Mouse (Mus musculus) midbrain, postnatal 0 days (tissue): ENCODE results near the gene Tex14. TPM values are rescaled to one million over a fixed set of nuclear protein-coding genes. Genes with fewer than 3 reads are reported as not detected.
"Not testable (repeated sequence)": the region's sequence is repeated elsewhere in the genome, so short reads cannot be mapped to it uniquely, and the experiment has no call there.

Experiments used
- ATAC-seq: fragments of 200-750 bp; cut with Nextera tagmentation; 2 replicates; pipeline ENCODE4 v1.8.0; 2017; ENCODE audit warnings: moderate number of reproducible peaks, mild to moderate bottlenecking, moderate TSS enrichment, moderate library complexity; ENCODE audit not compliant: low FRiP score
- DNase-seq: peaks from one replicate; pipeline ENCODE4 v3.0.0-alpha.2; 2015; ENCODE audit warnings: low spot score
- H3K27ac ChIP-seq: fragments of 300-500 bp; sonication (generic); 2 replicates; pipeline ENCODE4 v1.5.1; 2014; ENCODE audit warnings: low read depth, mild to moderate bottlenecking, low read length, mixed read lengths
- H3K27me3 ChIP-seq: fragments of 300-500 bp; sonication (generic); 2 replicates; pipeline ENCODE4 v1.6.1; 2014; ENCODE audit warnings: low read length, control low read depth, mixed read lengths; ENCODE audit not compliant: insufficient read depth
- H3K36me3 ChIP-seq: fragments of 300-500 bp; sonication (generic); 2 replicates; pipeline ENCODE4 v1.6.1; 2014; ENCODE audit warnings: low read length, control low read depth, mixed read lengths; ENCODE audit not compliant: insufficient read depth
- H3K4me1 ChIP-seq: fragments of 300-500 bp; sonication (generic); 2 replicates; pipeline ENCODE4 v1.6.1; 2014; ENCODE audit warnings: mild to moderate bottlenecking, control low read depth, antibody characterized with exemption, low read length, mixed read lengths; ENCODE audit not compliant: insufficient read depth
- H3K4me2 ChIP-seq: fragments of 300-500 bp; sonication (generic); 2 replicates; pipeline ENCODE4 v1.6.1; 2014; ENCODE audit warnings: low read depth, mild to moderate bottlenecking, low read length, mixed read lengths; ENCODE audit not compliant: poor library complexity, severe bottlenecking
- H3K4me3 ChIP-seq: fragments of 300-500 bp; sonication (generic); 2 replicates; pipeline ENCODE4 v1.5.1; 2014; ENCODE audit warnings: low read depth, mild to moderate bottlenecking, low read length, moderate library complexity
- H3K9ac ChIP-seq: fragments of 300-500 bp; sonication (generic); replicated peaks from 2 replicates; pipeline ENCODE4 v1.6.1; 2014; ENCODE audit warnings: mild to moderate bottlenecking, low read length, moderate library complexity, mixed read lengths; ENCODE audit not compliant: poor library complexity, severe bottlenecking
- H3K9me3 ChIP-seq: fragments of 300-500 bp; sonication (generic); 2 replicates; pipeline ENCODE4 v1.6.1; 2016; ENCODE audit warnings: low read length, control low read depth
- CTCF ChIP-seq: IDR thresholded peaks from 2 replicates; pipeline ENCODE4 v1.5.1; 2016; ENCODE audit warnings: antibody characterized with exemption, mild to moderate bottlenecking
- WGBS: fragments of 180-500 bp; shearing (Covaris S2); extraction: QIAGEN DNeasy Blood & Tissue Kit; methylation state at CpG from one replicate; pipeline ENCODE4 v1.1.7; 2014; 5-methylcytosine and 5-hydroxymethylcytosine counted together
- polyA plus RNA-seq: library from polyadenylated mRNA; unstranded; fragments of >200 nt; fragmentation: Nextera tagmentation; extraction: Ambion mirVana; gene quantifications from 2 replicates; pipeline ENCODE4 v1.2.1, GENCODE M21; 2015
- total RNA-seq: library from RNA; depleted of rRNA; stranded (reverse); fragments of >200 nt; gene quantifications from 2 replicates; pipeline ENCODE4 v1.2.3, GENCODE M21; 2014

Gene Tex14
- total and polyA plus RNA-seq, 2 experiments from 2014 or later, result 0.35 to 0.66 TPM

- H3K9me3 ChIP-seq, result no peaks in the 10 kb centered on the region
- no peaks in the 10 kb centered on the region for H3K36me3 ChIP-seq
- no peak overlapping the region for H3K27ac ChIP-seq
- no peaks in the 10 kb centered on the region for H3K27me3 ChIP-seq
- H3K9ac ChIP-seq, result no peak overlapping the region
- no peaks in the 10 kb centered on the region for H3K4me1 ChIP-seq
- no peak overlapping the region for H3K4me2 ChIP-seq
- WGBS, result 70% methylated on average over 5 of the region's 5 CpGs
- TF ChIP-seq CTCF, result peak; percentile 41
- H3K4me3 ChIP-seq, result no peak overlapping the region
- DNase-seq (no peak), ATAC-seq (no peak)
Observed at GRCm38 (mm10) chr11:87436326-87437232, 31.7 kb downstream of the Tex14 start.

- Histone ChIP-seq H3K27ac (no peak overlapping the region), H3K4me3 (no peak overlapping the region), H3K36me3 (no peaks in the 10 kb centered on the region), H3K9me3 (no peaks in the 10 kb centered on the region), H3K4me2 (no peak overlapping the region), H3K9ac (no peak overlapping the region), H3K4me1 (no peaks in the 10 kb centered on the region), H3K27me3 (no peaks in the 10 kb centered on the region)
- ATAC-seq (no peak), DNase-seq (no peak)
- no peak for TF ChIP-seq CTCF
- 90% methylated on average over 10 of the region's 10 CpGs for WGBS
Observed at GRCm38 (mm10) chr11:87439796-87440420, 35.0 kb downstream of the Tex14 start.

GRCm38 (mm10) chr11:87442643-87443372 is 37.9 kb downstream of the Tex14 start:
- TF ChIP-seq CTCF, result peak; percentile 32
- DNase-seq (peak; percentile 65), ATAC-seq (peak; percentile 99)
- WGBS, result under 1% methylated on average over 31 of the region's 62 CpGs
- not testable (repeated sequence) for H3K4me1 ChIP-seq, H3K36me3 ChIP-seq, H3K27me3 ChIP-seq, H3K9me3 ChIP-seq, H3K9ac ChIP-seq
- H3K4me3 ChIP-seq, result peak overlapping the region; percentile 16; the same call in 1 of the 2 replicates
- peak overlapping the region; percentile 65 for H3K27ac ChIP-seq
- H3K4me2 ChIP-seq, result peak overlapping the region; percentile 28

GRCm38 (mm10) chr11:87443373-87443883 is 38.6 kb downstream of the Tex14 start:
- no peak for ATAC-seq
- 0% methylated on average over 4 of the region's 5 CpGs for WGBS
- Histone ChIP-seq H3K4me2 (no peak overlapping the region), H3K9ac (no peak overlapping the region), H3K4me3 (no peak overlapping the region), H3K27me3 (no peaks in the 10 kb centered on the region), H3K36me3 (no peaks in the 10 kb centered on the region), H3K9me3 (no peaks in the 10 kb centered on the region), H3K27ac (peak overlapping the region; percentile 63), H3K4me1 (no peaks in the 10 kb centered on the region)
- no peak for TF ChIP-seq CTCF
- peak; percentile 86 for DNase-seq

GRCm38 (mm10) chr11:87444056-87444455 is 39.2 kb downstream of the Tex14 start:
- not testable (repeated sequence) for H3K36me3 ChIP-seq, H3K9me3 ChIP-seq, H3K4me1 ChIP-seq, H3K27ac ChIP-seq, H3K9ac ChIP-seq, H3K4me3 ChIP-seq, ATAC-seq, H3K4me2 ChIP-seq, DNase-seq, H3K27me3 ChIP-seq
- 74% methylated on average over 10 of the region's 10 CpGs for WGBS
